Mouse (Mus musculus): ENCODE measurements around the gene Pogz. TPM values are rescaled to one million over a fixed set of nuclear protein-coding genes. Genes with fewer than 3 reads are reported as not detected.

Pogz gene
- polyA plus RNA-seq, 2 experiments = 2.6 to 6.0 TPM

- TF ChIP-seq EP300 (IDR thresholded peaks at IDR 0.05; ENCODE audit: low read depth) = no peak
- no peak for TF ChIP-seq CTCF (IDR thresholded peaks at IDR 0.05; ENCODE audit: low read depth)
- WGBS (ENCODE audit: insufficient replicate concordance) = 38% methylated on average over 3 of the region's 3 CpGs
- H3K9me3 ChIP-seq (ENCODE audit: control insufficient read depth, low read length) = no peaks in the 10 kb centered on the region
- peaks cover 6% of the 10 kb centered on the region for H3K36me3 ChIP-seq (replicated peaks; ENCODE audit: control insufficient read depth, insufficient read depth, low read depth)
- no peak overlapping the region for H3K27ac ChIP-seq
- no peaks in the 10 kb centered on the region for H3K27me3 ChIP-seq (ENCODE audit: control insufficient read depth, insufficient read depth, low read length)
- H3K4me2 ChIP-seq (ENCODE audit: low read depth) = no peak overlapping the region
- no peak for ATAC-seq (ENCODE audit: insufficient read depth)
- no peaks in the 10 kb centered on the region for H3K4me1 ChIP-seq (replicated peaks; ENCODE audit: control insufficient read depth in 2 of 2, insufficient read depth in 2 of 2, low read length in 1 of 2)
- no peak for DNase-seq (ENCODE audit: low read depth in 3 of 3, low spot score in 3 of 3)
- no peak overlapping the region for H3K9ac ChIP-seq (replicated peaks)
- H3K4me3 ChIP-seq (ENCODE audit: insufficient read depth in 1 of 2, low read depth in 2 of 2, low read length in 2 of 2) = no peak overlapping the region
These were observed 14.4 kb downstream of the Pogz start for GRCm38 (mm10) chr3:94851731-94852130.

GRCm38 (mm10) chr3:94852215-94852614, 14.8 kb downstream of the Pogz start:
- no peak overlapping the region for H3K4me3 ChIP-seq (ENCODE audit: insufficient read depth in 1 of 2, low read depth in 2 of 2, low read length in 2 of 2)
- H3K4me2 ChIP-seq (ENCODE audit: low read depth) = no peak overlapping the region
- H3K9me3 ChIP-seq (ENCODE audit: control insufficient read depth, low read length) = no peaks in the 10 kb centered on the region
- ATAC-seq (ENCODE audit: insufficient read depth) = no peak
- peaks cover 6% of the 10 kb centered on the region for H3K36me3 ChIP-seq (replicated peaks; ENCODE audit: control insufficient read depth, insufficient read depth, low read depth)
- 65% methylated on average over 3 of the region's 3 CpGs for WGBS (ENCODE audit: insufficient replicate concordance)
- TF ChIP-seq CTCF (IDR thresholded peaks at IDR 0.05; ENCODE audit: low read depth) = no peak
- no peak for TF ChIP-seq EP300 (IDR thresholded peaks at IDR 0.05; ENCODE audit: low read depth)
- DNase-seq (ENCODE audit: low read depth in 3 of 3, low spot score in 3 of 3) = no peak
- no peak overlapping the region for H3K27ac ChIP-seq
- no peak overlapping the region for H3K9ac ChIP-seq (replicated peaks)
- no peaks in the 10 kb centered on the region for H3K27me3 ChIP-seq (ENCODE audit: control insufficient read depth, insufficient read depth, low read length)
- H3K4me1 ChIP-seq (replicated peaks; ENCODE audit: control insufficient read depth in 2 of 2, insufficient read depth in 2 of 2, low read length in 1 of 2) = no peaks in the 10 kb centered on the region

- TF ChIP-seq EP300 (IDR thresholded peaks at IDR 0.05; ENCODE audit: low read depth) (no peak), CTCF (IDR thresholded peaks at IDR 0.05; ENCODE audit: low read depth) (no peak)
- no peak overlapping the region for H3K4me3 ChIP-seq (ENCODE audit: insufficient read depth in 1 of 2, low read depth in 2 of 2, low read length in 2 of 2)
- no peak overlapping the region for H3K4me2 ChIP-seq (ENCODE audit: low read depth)
- peaks cover 14% of the 10 kb centered on the region for H3K36me3 ChIP-seq (replicated peaks; ENCODE audit: control insufficient read depth, insufficient read depth, low read depth)
- no peak overlapping the region for H3K9ac ChIP-seq (replicated peaks)
- DNase-seq (ENCODE audit: low read depth in 3 of 3, low spot score in 3 of 3) = no peak
- no peaks in the 10 kb centered on the region for H3K9me3 ChIP-seq (ENCODE audit: control insufficient read depth, low read length)
- no peaks in the 10 kb centered on the region for H3K27me3 ChIP-seq (ENCODE audit: control insufficient read depth, insufficient read depth, low read length)
- ATAC-seq (ENCODE audit: insufficient read depth) = no peak
- H3K27ac ChIP-seq = no peak overlapping the region
- 78% methylated on average over 2 of the region's 2 CpGs for WGBS (ENCODE audit: insufficient replicate concordance)
- H3K4me1 ChIP-seq (replicated peaks; ENCODE audit: control insufficient read depth in 2 of 2, insufficient read depth in 2 of 2, low read length in 1 of 2) = no peaks in the 10 kb centered on the region
These were observed 22.1 kb downstream of the Pogz start for GRCm38 (mm10) chr3:94859471-94859870.

GRCm38 (mm10) chr3:94869011-94869410, 31.6 kb downstream of the Pogz start:
- 82% methylated on average over 3 of the region's 3 CpGs for WGBS (ENCODE audit: insufficient replicate concordance)
- Histone ChIP-seq H3K4me3 (ENCODE audit: insufficient read depth in 1 of 2, low read depth in 2 of 2, low read length in 2 of 2) (no peak overlapping the region), H3K4me2 (ENCODE audit: low read depth) (no peak overlapping the region), H3K36me3 (replicated peaks; ENCODE audit: control insufficient read depth, insufficient read depth, low read depth) (peaks cover 37% of the 10 kb centered on the region), H3K9me3 (ENCODE audit: control insufficient read depth, low read length) (no peaks in the 10 kb centered on the region), H3K9ac (replicated peaks) (no peak overlapping the region), H3K4me1 (replicated peaks; ENCODE audit: control insufficient read depth in 2 of 2, insufficient read depth in 2 of 2, low read length in 1 of 2) (no peaks in the 10 kb centered on the region), H3K27ac (no peak overlapping the region), H3K27me3 (ENCODE audit: control insufficient read depth, insufficient read depth, low read length) (no peaks in the 10 kb centered on the region)
- TF ChIP-seq CTCF (IDR thresholded peaks at IDR 0.05; ENCODE audit: low read depth) (no peak), EP300 (IDR thresholded peaks at IDR 0.05; ENCODE audit: low read depth) (no peak)
- DNase-seq (ENCODE audit: low read depth in 3 of 3, low spot score in 3 of 3) (no peak), ATAC-seq (ENCODE audit: insufficient read depth) (no peak)

GRCm38 (mm10) chr3:94878618-94879017, 41.3 kb downstream of the Pogz start:
- Histone ChIP-seq H3K9ac (replicated peaks) (no peak overlapping the region), H3K27me3 (ENCODE audit: control insufficient read depth, insufficient read depth, low read length) (no peaks in the 10 kb centered on the region), H3K9me3 (ENCODE audit: control insufficient read depth, low read length) (no peaks in the 10 kb centered on the region), H3K27ac (no peak overlapping the region), H3K4me1 (replicated peaks; ENCODE audit: control insufficient read depth in 2 of 2, insufficient read depth in 2 of 2, low read length in 1 of 2) (no peaks in the 10 kb centered on the region), H3K36me3 (replicated peaks; ENCODE audit: control insufficient read depth, insufficient read depth, low read depth) (peaks cover 62% of the 10 kb centered on the region), H3K4me3 (ENCODE audit: insufficient read depth in 1 of 2, low read depth in 2 of 2, low read length in 2 of 2) (no peak overlapping the region), H3K4me2 (ENCODE audit: low read depth) (no peak overlapping the region)
- ATAC-seq (ENCODE audit: insufficient read depth) (no peak), DNase-seq (ENCODE audit: low read depth in 3 of 3, low spot score in 3 of 3) (no peak)
- 72% methylated on average over 6 of the region's 6 CpGs for WGBS (ENCODE audit: insufficient replicate concordance)
- TF ChIP-seq EP300 (IDR thresholded peaks at IDR 0.05; ENCODE audit: low read depth) (no peak), CTCF (IDR thresholded peaks at IDR 0.05; ENCODE audit: low read depth) (no peak)

Measured in liver, embryonic 14.5 days (tissue).